Mouse (Mus musculus): Measurements from ENCODE around the gene Eci1. TPM values are rescaled to one million over a fixed set of nuclear protein-coding genes. Genes with fewer than 3 reads are reported as not detected.
A peak's percentile ranks its signal among the peaks of the same experiment; 100 is the strongest.
"Not testable (repeated sequence)": the region's sequence is repeated elsewhere in the genome, so short reads cannot be mapped to it uniquely, and the experiment has no call there.

The Eci1 gene
- total RNA-seq, 2 experiments from 2014 or later: 39.9 to 62.1 TPM

- no peak for ATAC-seq (replicated peaks; ENCODE audit: poor library complexity, severe bottlenecking)
These were observed 3.0 kb downstream of the Eci1 start for GRCm38 (mm10) chr17:24429201-24429983.

GRCm38 (mm10) chr17:24437016-24437415, 10.6 kb downstream of the Eci1 start:
- ATAC-seq (replicated peaks; ENCODE audit: poor library complexity, severe bottlenecking): peak; percentile 80

- no peak for ATAC-seq (replicated peaks; ENCODE audit: poor library complexity, severe bottlenecking)
These were observed 13.9 kb downstream of the Eci1 start for GRCm38 (mm10) chr17:24440377-24440776.

GRCm38 (mm10) chr17:24441148-24441547, 14.7 kb downstream of the Eci1 start:
- ATAC-seq (replicated peaks; ENCODE audit: poor library complexity, severe bottlenecking): no peak

- ATAC-seq (replicated peaks; ENCODE audit: poor library complexity, severe bottlenecking): no peak
These were observed 15.7 kb downstream of the Eci1 start for GRCm38 (mm10) chr17:24442107-24442506.

GRCm38 (mm10) chr17:24442632-24443155, 16.3 kb downstream of the Eci1 start, which contains the start of gene Dnase1l2:
Gene Dnase1l2 (minus strand): TSS chr17:24443105.
- no peak for ATAC-seq (replicated peaks; ENCODE audit: poor library complexity, severe bottlenecking)

- no peak for ATAC-seq (replicated peaks; ENCODE audit: poor library complexity, severe bottlenecking)
These were observed 17.0 kb downstream of the Eci1 start for GRCm38 (mm10) chr17:24443409-24443808.

GRCm38 (mm10) chr17:24446590-24446989, 20.1 kb downstream of the Eci1 start:
- peak; percentile 60 for ATAC-seq (replicated peaks; ENCODE audit: poor library complexity, severe bottlenecking)

- no peak for ATAC-seq (replicated peaks; ENCODE audit: poor library complexity, severe bottlenecking)
These were observed 23.1 kb downstream of the Eci1 start for GRCm38 (mm10) chr17:24449507-24449906.

GRCm38 (mm10) chr17:24451220-24451619, 24.8 kb downstream of the Eci1 start:
- no peak for ATAC-seq (replicated peaks; ENCODE audit: poor library complexity, severe bottlenecking)

- ATAC-seq (replicated peaks; ENCODE audit: poor library complexity, severe bottlenecking): no peak
These were observed 26.9 kb downstream of the Eci1 start for GRCm38 (mm10) chr17:24453372-24453771.

GRCm38 (mm10) chr17:24454218-24454755, 27.8 kb downstream of the Eci1 start:
- peak; percentile 7 for ATAC-seq (replicated peaks; ENCODE audit: poor library complexity, severe bottlenecking)

- peak; percentile 93 for ATAC-seq (replicated peaks; ENCODE audit: poor library complexity, severe bottlenecking)
These were observed 28.5 kb downstream of the Eci1 start for GRCm38 (mm10) chr17:24454756-24455522.

GRCm38 (mm10) chr17:24455523-24456206, 29.2 kb downstream of the Eci1 start:
- ATAC-seq (replicated peaks; ENCODE audit: poor library complexity, severe bottlenecking): not testable (repeated sequence)

GRCm38 (mm10) chr17:24461580-24461979, 35.1 kb downstream of the Eci1 start:
- peak; percentile 83 for ATAC-seq (replicated peaks; ENCODE audit: poor library complexity, severe bottlenecking)

GRCm38 (mm10) chr17:24462932-24463331, 36.5 kb downstream of the Eci1 start:
- no peak for ATAC-seq (replicated peaks; ENCODE audit: poor library complexity, severe bottlenecking)

- ATAC-seq (replicated peaks; ENCODE audit: poor library complexity, severe bottlenecking): peak; percentile 95
These were observed 37.1 kb downstream of the Eci1 start for GRCm38 (mm10) chr17:24463374-24464133.

GRCm38 (mm10) chr17:24468636-24469246, 42.3 kb downstream of the Eci1 start:
- ATAC-seq (replicated peaks; ENCODE audit: poor library complexity, severe bottlenecking): no peak

- no peak for ATAC-seq (replicated peaks; ENCODE audit: poor library complexity, severe bottlenecking)
These were observed 43.0 kb downstream of the Eci1 start for GRCm38 (mm10) chr17:24469336-24469909.
